Mouse (Mus musculus) erythroblast, embryonic 14.5 days (primary cell): Measurements from ENCODE around the gene Hivep3.

Experiments used
- GATA1 ChIP-seq: IDR thresholded peaks from 2 replicates; pipeline ENCODE4 v1.6.1; 2012; ENCODE audit warnings: low read length, inconsistent platforms, mixed read lengths
- TAL1 ChIP-seq: IDR thresholded peaks from 3 replicates; pipeline ENCODE4 v1.6.1; 2012; ENCODE audit warnings: low read length, inconsistent platforms, mixed read lengths

DNA sequence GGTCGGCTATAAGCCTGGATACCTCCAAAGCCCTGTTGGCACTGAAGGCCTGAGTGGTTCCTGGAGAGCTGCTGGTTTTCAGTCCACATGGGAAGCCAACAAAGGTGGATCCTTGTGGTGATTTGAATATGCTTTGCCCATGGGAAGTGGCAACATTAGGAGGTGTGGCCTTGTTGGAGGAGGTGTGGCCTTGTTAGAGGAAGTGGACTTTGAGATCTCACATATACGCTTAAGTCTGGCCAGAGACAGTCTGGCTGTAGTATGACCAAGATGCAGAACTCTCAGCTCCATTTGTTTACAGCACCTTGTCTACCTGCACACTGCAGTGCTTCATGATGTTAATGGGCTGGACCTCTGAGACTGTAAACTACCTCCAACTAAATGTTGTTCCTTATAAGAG lies 73.0 kb downstream of the Hivep3 start:
- TF ChIP-seq GATA1 (no peak), TAL1 (no peak)
